Mouse (Mus musculus): ENCODE results near the gene Nfyc.

DNA sequence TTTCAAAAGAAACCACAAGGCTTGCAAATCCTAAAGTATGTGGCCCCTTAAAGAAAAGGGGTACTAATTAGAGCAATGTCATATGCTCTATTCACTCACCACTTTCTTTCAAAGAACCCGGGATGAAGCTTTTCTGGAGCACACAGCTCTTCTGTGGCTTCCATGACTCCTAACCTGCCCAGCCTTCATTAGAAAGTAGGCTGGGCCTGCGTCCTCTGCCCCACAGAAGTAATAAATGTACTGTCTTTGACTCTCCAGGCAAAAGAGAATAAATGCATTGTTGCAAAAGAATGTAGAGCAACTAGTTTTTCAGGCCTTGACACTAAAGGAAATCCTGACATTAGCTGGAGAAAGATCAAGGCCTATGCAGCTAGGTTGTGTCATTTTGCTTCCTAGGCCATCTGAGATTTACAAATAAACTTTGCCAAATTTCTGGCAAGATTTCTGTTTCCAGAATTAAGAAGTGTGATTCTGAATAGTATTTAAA is 31.6 kb downstream of the Nfyc start:
- TF ChIP-seq CTCF (IDR thresholded peaks at IDR 0.05; ENCODE audit: control insufficient read depth, insufficient read depth, low read length) (no peak), POLR2A (IDR thresholded peaks at IDR 0.05; ENCODE audit: borderline replicate concordance, control insufficient read depth, low read depth, low read length) (no peak)

Data from bone marrow, adult 2 months (tissue).